Mouse (Mus musculus) G1E (cell line): Measurements from ENCODE around the gene Lrrc58. TPM values are rescaled to one million over a fixed set of nuclear protein-coding genes. Genes with fewer than 3 reads are reported as not detected.

Source experiments
- ATAC-seq: 2 replicates; pipeline ENCODE4 v1.8.0; 2016; ENCODE audit warnings: mild to moderate bottlenecking; ENCODE audit not compliant: insufficient number of reproducible peaks, poor library complexity, low FRiP score, severe bottlenecking; ENCODE audit errors: extremely low read depth
- DNase-seq: peaks from one replicate; pipeline ENCODE4 v3.0.0; 2012; ENCODE audit warnings: low spot score
- H3K27me3 ChIP-seq: 2 replicates; pipeline ENCODE4 v1.6.1; 2012; ENCODE audit warnings: mild to moderate bottlenecking, low read length, inconsistent platforms; ENCODE audit not compliant: insufficient read depth
- H3K36me3 ChIP-seq: replicated peaks from 2 replicates; pipeline ENCODE3; 2012; ENCODE audit warnings: mild to moderate bottlenecking, inconsistent platforms
- H3K4me1 ChIP-seq: 2 replicates; pipeline ENCODE4 v1.6.1; 2012; ENCODE audit warnings: low read depth, low read length, inconsistent platforms, mixed read lengths; ENCODE audit not compliant: insufficient read depth
- H3K4me3 ChIP-seq: 2 replicates; pipeline ENCODE4 v1.5.1; 2012; ENCODE audit warnings: low read depth, mild to moderate bottlenecking, inconsistent platforms, low read length, moderate library complexity, mixed read lengths
- H3K9me3 ChIP-seq: replicated peaks from 2 replicates; pipeline ENCODE4 v1.6.1; 2012; ENCODE audit warnings: inconsistent platforms
- CTCF ChIP-seq: IDR thresholded peaks from 2 replicates; pipeline ENCODE4 v1.5.1; 2012; ENCODE audit warnings: low read depth, low read length, inconsistent platforms, mixed read lengths
- GATA1 ChIP-seq: IDR thresholded peaks from 2 replicates; pipeline ENCODE4 v1.6.1; 2012; ENCODE audit warnings: borderline replicate concordance, low read length, inconsistent platforms, mixed read lengths
- GATA2 ChIP-seq: IDR thresholded peaks from 2 replicates; pipeline ENCODE4 v1.6.1; 2012; ENCODE audit warnings: low read depth, low read length, inconsistent platforms, borderline replicate concordance
- POLR2AphosphoS5 ChIP-seq: IDR thresholded peaks from 2 replicates; pipeline ENCODE4 v1.6.1; 2012; ENCODE audit warnings: low read depth, low read length, inconsistent platforms; ENCODE audit not compliant: insufficient replicate concordance
- TAL1 ChIP-seq: conservative IDR thresholded peaks from 2 replicates; pipeline ENCODE4 v1.6.1; 2012; ENCODE audit warnings: low read depth, low read length, inconsistent platforms, mixed read lengths
- polyA plus RNA-seq: library from polyadenylated mRNA; stranded (reverse); fragments of >175 nt; gene quantifications from 2 replicates; pipeline ENCODE4 v1.2.3, GENCODE M21; 2012
- total RNA-seq, 2 experiments: library from RNA; stranded (forward) in 1 of 2; stranded (reverse) in 1 of 2; fragments of 200-1000 nt in 1 of 2; fragments of >200 nt in 1 of 2; fragmentation: Nextera tagmentation in 1 of 2; gene quantifications; 2 replicates each; pipeline ENCODE4 v1.2.3; 2014 to 2017

Lrrc58 gene
- total and polyA plus RNA-seq, 3 experiments, result 5.4 to 90.6 (median 46.5) TPM

DNA sequence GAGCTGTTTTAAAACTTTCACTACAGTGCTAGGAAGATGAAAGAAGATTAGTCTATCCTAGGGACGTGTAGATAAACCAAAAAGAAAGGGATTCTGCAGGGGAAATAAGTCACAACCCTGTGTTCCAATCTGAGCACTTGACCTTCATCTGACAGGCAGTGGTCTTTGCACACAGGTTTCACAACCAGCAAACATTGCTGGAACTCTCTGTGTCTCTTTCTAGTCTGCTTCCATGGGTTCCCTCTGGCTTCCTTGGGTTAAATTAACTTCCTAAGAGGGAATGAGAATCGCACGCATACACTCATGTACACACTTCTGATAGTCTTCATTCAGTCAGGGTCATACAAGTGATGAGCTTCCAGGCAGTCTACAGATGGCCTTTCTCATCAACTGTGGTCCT is 4.3 kb upstream of the Lrrc58 start:
- ATAC-seq (no peak), DNase-seq (no peak)
- Histone ChIP-seq H3K9me3 (0 out of 2 replicates have a peak, but pooled peaks cover 2% of the 10 kb centered on the region), H3K36me3 (no peaks in the 10 kb centered on the region), H3K27me3 (peaks cover 20% of the 10 kb centered on the region), H3K4me3 (no peak overlapping the region), H3K4me1 (peaks cover 8% of the 10 kb centered on the region)
- TF ChIP-seq POLR2AphosphoS5, result no peak
- TF ChIP-seq GATA1, result no peak

DNA sequence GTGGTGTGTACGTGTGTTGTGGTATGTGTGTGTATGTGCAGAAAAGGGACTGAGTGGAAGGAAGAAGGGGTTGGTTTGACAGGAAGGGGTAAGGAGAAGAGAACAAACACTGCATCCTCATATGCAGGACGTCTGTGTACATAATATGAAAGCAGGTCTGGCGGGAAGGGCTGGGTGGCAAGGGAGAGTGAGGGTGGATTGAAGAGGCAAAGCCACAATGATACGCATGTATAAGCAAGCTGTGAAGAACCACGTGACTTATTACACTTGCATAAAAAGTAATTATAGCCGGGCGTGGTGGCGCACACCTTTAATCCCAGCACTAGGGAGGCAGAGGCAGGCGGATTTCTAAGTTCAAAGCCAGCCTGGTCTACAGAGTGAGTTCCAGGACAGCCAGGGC is 2.3 kb upstream of the Lrrc58 start:
- no peak overlapping the region for H3K4me3 ChIP-seq
- no peak for DNase-seq

DNA sequence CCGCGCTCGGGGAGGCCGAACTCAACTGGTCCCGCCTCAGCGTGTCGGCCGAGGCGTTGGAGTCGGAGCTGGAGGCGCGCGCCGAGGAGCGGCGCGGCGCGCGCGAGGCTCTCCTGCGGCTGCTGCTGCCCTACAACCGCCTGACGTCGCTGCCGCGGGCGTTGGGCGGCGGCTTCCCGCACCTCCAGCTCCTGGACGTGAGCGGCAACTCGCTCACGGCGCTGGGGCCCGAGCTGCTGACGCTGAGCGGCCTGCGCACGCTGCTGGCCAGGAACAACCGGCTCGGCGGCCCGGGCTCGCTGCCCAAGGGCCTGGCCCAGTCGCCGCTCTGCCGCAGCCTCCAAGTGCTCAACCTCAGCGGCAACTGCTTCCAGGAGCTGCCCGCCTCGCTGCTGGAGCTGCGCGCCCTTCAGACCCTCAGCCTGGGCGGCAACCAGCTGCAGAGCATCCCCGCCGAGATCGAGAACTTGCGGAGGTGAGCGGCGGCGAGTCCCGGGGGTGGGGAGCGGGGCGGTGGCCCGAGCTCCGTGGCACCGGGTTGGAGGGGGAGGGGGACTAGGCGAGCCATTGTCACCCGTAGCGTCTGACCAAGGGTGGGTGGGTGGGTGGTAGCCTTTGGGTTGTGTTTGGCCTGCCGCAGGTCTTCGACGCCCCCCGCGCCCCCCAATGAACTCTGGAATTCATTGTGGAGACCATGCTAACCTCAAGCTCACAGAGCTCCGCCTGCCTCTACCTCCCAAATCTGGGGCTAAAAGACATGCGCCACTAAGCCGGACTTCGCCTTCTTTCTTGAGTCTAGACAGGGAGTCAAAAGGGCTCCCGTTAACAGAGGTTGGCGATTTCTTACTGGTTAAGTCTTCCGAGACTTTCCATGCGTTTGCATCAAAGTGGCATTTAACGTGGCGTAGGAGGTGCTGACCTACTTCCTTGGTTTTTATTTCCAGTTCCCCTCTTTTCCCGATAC is 599 bp downstream of the Lrrc58 start:
- Histone ChIP-seq H3K4me3 (peak overlapping the region; percentile 97), H3K4me1 (peaks cover 29% of the 10 kb centered on the region), H3K27me3 (0 out of 2 replicates have a peak, but pooled peaks cover 5% of the 10 kb centered on the region), H3K9me3 (no peaks in the 10 kb centered on the region), H3K36me3 (peaks cover 24% of the 10 kb centered on the region)
- TF ChIP-seq TAL1 (no peak), POLR2AphosphoS5 (no peak), GATA2 (no peak), CTCF (no peak), GATA1 (no peak)
- no peak for ATAC-seq
- peak; percentile 57 for DNase-seq

More for the DNA sequence above, 2.3 kb upstream of the Lrrc58 start:
- TF ChIP-seq POLR2AphosphoS5 (no peak), GATA2 (no peak), TAL1 (no peak), GATA1 (no peak), CTCF (no peak)
- Histone ChIP-seq H3K4me1 (peaks cover 20% of the 10 kb centered on the region), H3K9me3 (0 out of 2 replicates have a peak, but pooled peaks cover 2% of the 10 kb centered on the region), H3K27me3 (peaks cover 17% of the 10 kb centered on the region; the same call in 1 of the 2 replicates), H3K36me3 (peaks cover 8% of the 10 kb centered on the region)
- no peak for ATAC-seq

DNA sequence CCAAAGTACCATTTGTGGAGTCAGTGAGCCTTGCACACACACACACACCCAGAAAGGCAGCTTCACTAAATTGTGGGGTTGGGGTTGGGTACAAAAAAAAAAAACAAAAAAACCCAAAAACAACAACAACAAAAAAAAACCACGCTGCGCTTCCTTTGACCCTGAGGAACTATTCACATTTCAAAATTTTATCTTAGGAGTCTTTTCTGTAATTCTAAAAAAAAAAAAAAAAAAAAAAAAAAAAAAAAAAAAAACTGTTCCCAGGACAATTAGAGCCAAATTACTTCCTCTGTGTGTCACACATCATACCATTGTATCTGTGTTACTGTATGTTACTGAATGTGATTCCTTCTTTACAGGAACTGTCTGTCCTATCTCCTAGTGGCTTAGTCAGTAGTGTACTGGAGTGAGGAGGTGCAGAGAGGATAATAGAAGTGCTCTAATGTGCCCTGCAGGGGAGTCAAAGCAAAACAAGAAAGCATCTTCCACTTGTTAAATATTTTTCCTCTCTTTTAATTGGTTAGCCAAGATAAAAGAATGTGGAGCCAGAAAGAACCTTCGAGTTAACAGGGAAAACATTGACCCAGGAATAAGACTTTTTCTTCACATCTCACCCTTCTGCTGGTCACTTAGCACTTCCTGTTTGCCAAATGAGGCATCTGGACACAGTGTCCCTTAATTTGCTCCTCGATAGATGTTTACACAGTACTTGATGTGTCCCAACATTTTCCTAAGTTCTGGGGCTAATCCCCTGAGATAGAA is 1.5 kb downstream of the Lrrc58 start:
- ATAC-seq, result no peak
- H3K36me3 ChIP-seq, result peaks cover 27% of the 10 kb centered on the region
- peak; percentile 11 for DNase-seq
- peak overlapping the region; percentile 97 for H3K4me3 ChIP-seq
- peaks cover 29% of the 10 kb centered on the region for H3K4me1 ChIP-seq
- no peaks in the 10 kb centered on the region for H3K9me3 ChIP-seq
- TF ChIP-seq GATA1 (no peak), TAL1 (no peak), GATA2 (no peak), CTCF (no peak), POLR2AphosphoS5 (no peak)
- H3K27me3 ChIP-seq, result no peaks in the 10 kb centered on the region

GRCm38 (mm10) chr16:37871112-37871715 is 3.0 kb downstream of the Lrrc58 start:
- Histone ChIP-seq H3K4me3 (no peak overlapping the region), H3K9me3 (no peaks in the 10 kb centered on the region), H3K36me3 (peaks cover 32% of the 10 kb centered on the region), H3K4me1 (peaks cover 32% of the 10 kb centered on the region), H3K27me3 (no peaks in the 10 kb centered on the region)
- DNase-seq, result no peak
- no peak for ATAC-seq
- TF ChIP-seq POLR2AphosphoS5 (no peak), GATA1 (no peak), CTCF (no peak), GATA2 (no peak), TAL1 (no peak)
